ENCODE assay signal across 10 mouse cellular contexts in genomic region chr4:136461761-136462085, GRCm38 (mm10). TPM values are rescaled to one million over a fixed set of nuclear protein-coding genes. Genes with fewer than 3 reads are reported as not detected.
DNase-seq lines count a peak whose midpoint lies in the region; ATAC-seq lines count a peak whose summit lies in the region.
"Had no signal": no experiment of that assay in that cellular context is flagged by ENCODE, and none has a peak within 500 bp of the region (broad histone marks: within the 10 kb centered on the region; RNA-seq: fewer than 3 reads in every experiment).

No protein-coding gene starts in this region.

- peaks cover 18% of the 10 kb centered on the region for H3K4me1 ChIP-seq in heart, embryonic 15.5 days (replicated peaks)
- peaks cover 39% of the 10 kb centered on the region for H3K4me1 ChIP-seq in hindbrain, embryonic 10.5 days (replicated peaks)
- H3K4me1 ChIP-seq in midbrain, embryonic 11.5 days (ENCODE audit: control insufficient read depth, insufficient read depth, low read length): peaks cover 4% of the 10 kb centered on the region; the same call in 1 of the 2 replicates

- H3K4me3 ChIP-seq in heart, embryonic 15.5 days: peak overlapping the region; percentile 67
- peak overlapping the region; percentile 80 for H3K4me3 ChIP-seq in hindbrain, embryonic 10.5 days
- H3K4me3 ChIP-seq in midbrain, embryonic 11.5 days (ENCODE audit: low read depth, low read length): peak overlapping the region; percentile 62

- H3K27ac ChIP-seq in heart, embryonic 15.5 days: peak overlapping the region; percentile 85
- peak overlapping the region; percentile 89; the same call in 1 of the 2 replicates for H3K27ac ChIP-seq in hindbrain, embryonic 10.5 days
- H3K27ac ChIP-seq in midbrain, embryonic 11.5 days (ENCODE audit: low read depth, low read length): no peak overlapping the region

- no peaks in the 10 kb centered on the region for H3K36me3 ChIP-seq in heart, embryonic 15.5 days
- H3K36me3 ChIP-seq in hindbrain, embryonic 10.5 days: no peaks in the 10 kb centered on the region
- H3K36me3 ChIP-seq in midbrain, embryonic 11.5 days (ENCODE audit: control insufficient read depth, insufficient read depth, low read length): no peaks in the 10 kb centered on the region

- no peaks in the 10 kb centered on the region for H3K27me3 ChIP-seq in heart, embryonic 15.5 days
- peaks cover 66% of the 10 kb centered on the region for H3K27me3 ChIP-seq in hindbrain, embryonic 10.5 days (ENCODE audit: insufficient read depth, poor library complexity, severe bottlenecking)
- H3K27me3 ChIP-seq in midbrain, embryonic 11.5 days (ENCODE audit: control insufficient read depth, insufficient read depth, low read length): peaks cover 20% of the 10 kb centered on the region
- H3K27me3 ChIP-seq: Patski had no signal

- intact Hi-C loops in heart, postnatal 25 days (cut with DNase I): loop anchor here (2.0 to 10.0 kb wide), 2 partner anchors 141 to 317 kb away; partner anchors contain the start of genes Id3 and Kdm1a

- H3K4me2 ChIP-seq in heart, embryonic 15.5 days: peak overlapping the region; percentile 94
- peak overlapping the region; percentile 99 for H3K4me2 ChIP-seq in midbrain, embryonic 11.5 days

- DNase-seq in heart, postnatal 25 days (ENCODE audit: low spot score): no peak
- DNase-seq in NIH3T3 (ENCODE audit: low read depth): peak; percentile 38
- no peak for DNase-seq in hindbrain, embryonic 10.5 days (ENCODE audit: low spot score)
- DNase-seq in midbrain, embryonic 11.5 days (ENCODE audit: low spot score, missing footprints): peak; percentile 91
- DNase-seq in testis, postnatal 10 days (ENCODE audit: low spot score): no peak
- no peak for DNase-seq in spleen, postnatal 36 days (ENCODE audit: low spot score in 2 of 2)
- no peak for DNase-seq in right cerebral cortex, postnatal 10 days (ENCODE audit: low spot score in 2 of 2)

- H3K9me3 ChIP-seq in heart, embryonic 15.5 days (replicated peaks): no peaks in the 10 kb centered on the region
- H3K9me3 ChIP-seq in hindbrain, embryonic 10.5 days: no peaks in the 10 kb centered on the region
- no peaks in the 10 kb centered on the region for H3K9me3 ChIP-seq in midbrain, embryonic 11.5 days (ENCODE audit: control insufficient read depth, low read length)

- H3K9ac ChIP-seq in heart, embryonic 15.5 days: peak overlapping the region; percentile 67; the same call in 1 of the 2 replicates
- no peak overlapping the region for H3K9ac ChIP-seq in midbrain, embryonic 11.5 days (ENCODE audit: low read length)

- 21% methylated on average over 6 of the region's 6 CpGs for WGBS in heart, embryonic 15.5 days
- WGBS in hindbrain, embryonic 10.5 days: 8% methylated on average over 6 of the region's 6 CpGs
- 11% methylated on average over 6 of the region's 6 CpGs for WGBS in midbrain, embryonic 11.5 days

- ATAC-seq in heart, embryonic 15.5 days (replicated peaks; ENCODE audit: insufficient number of reproducible peaks, insufficient read depth, low FRiP score, low read depth): no peak
- no peak; the same call in 1 of the 2 replicates for ATAC-seq in midbrain, embryonic 11.5 days (ENCODE audit: low FRiP score)
- ATAC-seq: Patski had no signal

RNA-seq across cellular contexts. Expression of gene 6030445D17Rik, which starts 0.3 kb away (rescaled TPM):
- 0.25 and 0.38 TPM in 2 replicates for polyA plus RNA-seq in heart, embryonic 15.5 days (2015; fragmentation: Nextera tagmentation; extraction: Ambion mirVana)
- under 1 TPM; 0.23 to 0.53 TPM for total RNA-seq in heart, postnatal 25 days (2021)
- 0.17 and 0.24 TPM in 2 replicates for polyA plus RNA-seq in hindbrain, embryonic 10.5 days (2016; fragmentation: Nextera tagmentation; extraction: Ambion mirVana)
- polyA plus RNA-seq in midbrain, embryonic 11.5 days (2014; fragmentation: Nextera tagmentation; extraction: Ambion mirVana): 0.15 and 0.46 TPM in 2 replicates

RNA-seq across cellular contexts. Expression of gene Luzp1, which starts 7.8 kb away (rescaled TPM):
- 99.5 and 104 TPM in 2 replicates for polyA plus RNA-seq in heart, embryonic 15.5 days (2015; fragmentation: Nextera tagmentation; extraction: Ambion mirVana)
- 10 to 100 TPM; 43.4 to 50.2 TPM for total RNA-seq in heart, postnatal 25 days (2021)
- 108 and 133 TPM in 2 replicates for polyA plus RNA-seq in hindbrain, embryonic 10.5 days (2016; fragmentation: Nextera tagmentation; extraction: Ambion mirVana)
- polyA plus RNA-seq in midbrain, embryonic 11.5 days (2014; fragmentation: Nextera tagmentation; extraction: Ambion mirVana): 94.2 and 99.5 TPM in 2 replicates

RNA-seq across cellular contexts. Expression of gene Htr1d, which starts 38.4 kb away (rescaled TPM):
- polyA plus RNA-seq in heart, embryonic 15.5 days (2015; fragmentation: Nextera tagmentation; extraction: Ambion mirVana): 0.18 and 0.37 TPM in 2 replicates
- not detected for total RNA-seq in heart, postnatal 25 days (2021)
- 0.18 and 0.52 TPM in 2 replicates for polyA plus RNA-seq in hindbrain, embryonic 10.5 days (2016; fragmentation: Nextera tagmentation; extraction: Ambion mirVana)
- 0.34 and 0.69 TPM in 2 replicates for polyA plus RNA-seq in midbrain, embryonic 11.5 days (2014; fragmentation: Nextera tagmentation; extraction: Ambion mirVana)
- total RNA-seq: gastrocnemius, adult 8-10 months had no signal

Comparison
In these comparisons a context has a peak if more than half of its experiments do, and no peak if none do; other contexts are left out.
1. DNase-seq: peak in NIH3T3 (single experiment) and midbrain, embryonic 11.5 days (single experiment); none in heart, postnatal 25 days (single experiment), hindbrain, embryonic 10.5 days (single experiment), testis, postnatal 10 days (single experiment), spleen, postnatal 36 days (0 of 2) and right cerebral cortex, postnatal 10 days (0 of 2).
2. Peak in every context shown above with its lines, with median percentiles within 50 percentile points of each other: H3K4me3 ChIP-seq.